Mouse (Mus musculus) layer of hippocampus, postnatal 14 days (tissue): Measurements from ENCODE around the gene 0610030E20Rik. TPM values are rescaled to one million over a fixed set of nuclear protein-coding genes. Genes with fewer than 3 reads are reported as not detected.

Experiments
- DNase-seq, 2 experiments: peaks; one replicate each; pipeline ENCODE4 v3.0.0; 2021 to 2022; ENCODE audit warnings: low spot score in 2 of 2, mixed read lengths in 1 of 2
- long read RNA-seq, 2 experiments: library from polyadenylated mRNA; stranded (forward); transcript quantifications; one replicate each; pipeline ENCODE4 v2.0.0; 2021
- total RNA-seq, 2 experiments: library from RNA; stranded (reverse); gene quantifications; 2 replicates each; pipeline ENCODE4 v1.2.3; 2021

0610030E20Rik gene
- 10 to 100 TPM; 13.8 to 16.0 TPM for total RNA-seq
- long read RNA-seq, experiment 1, full-length matches to known transcripts, result 2 of 4 reads
- long read RNA-seq, experiment 1, partial matches to known transcripts, result 1 of 4 reads
- long read RNA-seq, experiment 1, other reads (novel, unspliced or antisense), result 1 of 4 reads
- long read RNA-seq, experiment 2, partial matches to known transcripts, result 0 of 5 reads
- long read RNA-seq, experiment 2, other reads (novel, unspliced or antisense), result 2 of 5 reads

DNA sequence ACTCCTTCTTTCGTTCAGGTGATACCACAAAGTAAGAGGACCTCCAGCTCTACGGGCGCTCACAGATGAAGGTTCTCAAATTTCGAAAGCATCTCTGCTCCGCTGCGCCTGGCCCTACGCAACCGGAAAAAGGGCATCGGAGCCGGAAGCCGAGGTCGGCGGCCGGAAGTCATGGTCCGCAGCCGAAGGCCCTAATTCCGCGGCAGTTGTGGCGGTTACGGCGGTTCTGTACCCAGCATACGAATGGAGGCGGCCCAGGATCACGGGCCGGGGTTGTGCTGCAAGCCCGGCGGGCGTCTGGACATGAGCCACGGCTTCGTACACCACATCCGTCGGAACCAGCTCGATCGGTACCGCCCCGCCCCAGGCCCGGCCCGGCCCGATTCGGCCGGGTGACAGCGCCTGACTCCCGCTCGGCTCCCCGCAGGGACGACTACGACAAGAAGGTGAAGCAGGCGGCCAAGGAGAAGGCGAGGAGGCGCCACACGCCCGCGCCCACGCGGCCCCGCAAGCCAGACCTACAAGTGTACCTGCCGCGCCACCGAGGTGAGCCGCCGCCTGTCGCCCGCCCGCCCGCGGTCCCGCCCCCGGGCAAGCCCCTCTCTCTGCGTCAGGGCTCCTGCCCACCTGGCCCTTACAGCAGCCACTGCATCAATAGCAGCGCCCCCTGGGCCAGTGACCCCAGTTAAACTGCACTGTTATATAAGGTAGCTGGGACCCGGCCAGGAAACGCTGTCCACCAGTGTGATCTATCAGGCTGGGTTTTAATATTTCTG is at the start of gene 0610030E20Rik:
0610030E20Rik (plus strand) TSS at position 152 of the 776 bp plus-strand sequence.
- peak; percentile 70 for DNase-seq

DNA sequence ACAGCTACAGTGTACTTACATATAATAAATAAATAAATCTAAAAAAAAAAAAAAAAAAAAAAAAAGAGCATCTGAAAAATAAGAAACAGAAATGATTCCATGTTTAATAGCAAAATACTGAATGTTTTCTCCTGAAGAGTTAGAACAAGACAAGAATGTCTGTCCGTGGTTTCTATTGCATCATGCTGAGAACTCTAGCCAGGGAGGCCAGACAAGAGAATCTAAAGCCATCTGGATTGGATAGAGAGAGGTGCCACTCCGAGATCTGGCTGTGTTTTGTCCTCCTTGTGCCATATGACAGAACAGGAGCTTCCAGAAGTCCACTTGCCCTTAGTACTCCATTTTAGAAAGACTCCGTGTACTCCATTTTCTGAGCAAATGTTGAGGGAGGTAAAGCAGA is 49.3 kb upstream of the 0610030E20Rik start:
- no peak for DNase-seq

DNA sequence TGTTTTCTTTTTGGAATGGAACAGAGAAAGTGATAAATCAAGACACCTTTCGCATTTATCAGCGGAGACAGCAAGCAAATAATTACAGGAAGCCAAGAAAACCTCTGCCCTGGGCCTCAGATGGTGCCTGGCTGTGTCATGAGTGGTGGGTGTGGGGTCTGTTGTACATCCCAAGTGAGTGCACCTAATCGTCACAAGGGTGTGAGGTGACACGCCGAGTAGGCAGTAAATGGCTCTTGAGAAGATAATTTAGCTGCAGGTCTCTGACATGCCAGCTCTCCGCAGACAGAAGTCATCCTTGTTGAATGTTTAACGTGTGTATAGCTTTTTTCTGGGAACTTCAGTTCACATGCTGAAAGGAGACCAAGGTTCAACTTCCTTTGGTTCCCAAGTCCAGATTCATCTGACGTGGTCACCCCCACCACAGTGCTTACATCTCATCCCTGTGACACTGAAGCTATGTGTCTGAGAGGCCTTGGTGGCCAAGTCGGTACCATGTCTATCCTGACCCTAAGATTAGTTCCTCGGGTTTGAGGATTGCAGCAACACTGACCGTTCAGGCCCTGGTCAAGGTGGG is 44.7 kb upstream of the 0610030E20Rik start:
- DNase-seq, result no peak

DNA sequence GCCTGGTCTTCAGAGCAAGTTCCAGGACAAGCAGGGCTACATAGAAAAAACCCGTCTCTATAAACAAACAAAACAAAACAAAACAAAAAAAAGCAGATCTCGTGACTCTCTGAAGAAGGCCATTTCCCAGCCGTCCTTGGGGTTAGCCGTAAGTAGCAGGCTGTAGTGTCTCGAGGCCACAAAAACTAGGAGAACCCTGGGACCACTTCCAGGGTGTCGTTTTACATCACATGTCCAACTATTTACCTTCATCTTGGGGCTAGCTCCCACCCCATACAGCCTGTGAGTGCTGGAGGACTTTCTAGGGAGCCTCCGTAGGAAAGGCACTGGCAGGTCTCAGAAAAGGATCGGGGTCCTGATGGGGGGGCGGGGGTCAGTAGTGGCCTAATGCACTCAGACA is 43.6 kb upstream of the 0610030E20Rik start:
- no peak for DNase-seq

DNA sequence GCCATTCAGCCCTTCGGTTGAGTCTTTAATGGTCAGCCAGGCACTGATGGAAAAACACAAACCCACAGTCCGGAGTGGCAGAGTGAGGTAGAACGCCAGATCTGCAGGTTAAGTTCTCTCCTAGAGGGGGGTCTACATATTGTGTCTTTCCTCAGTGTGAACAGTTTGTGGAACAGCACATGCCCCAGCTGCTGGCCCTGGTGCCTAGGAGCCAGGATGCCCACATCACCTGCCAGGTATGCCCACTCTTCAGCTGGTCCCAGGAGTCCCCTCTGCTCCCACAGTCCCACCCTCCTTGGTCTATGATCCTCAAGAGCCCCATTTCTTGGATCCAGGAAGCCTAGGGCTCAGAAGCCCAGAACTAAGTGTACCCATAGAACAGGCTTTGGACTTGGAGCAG is 34.9 kb upstream of the 0610030E20Rik start:
- no peak for DNase-seq

DNA sequence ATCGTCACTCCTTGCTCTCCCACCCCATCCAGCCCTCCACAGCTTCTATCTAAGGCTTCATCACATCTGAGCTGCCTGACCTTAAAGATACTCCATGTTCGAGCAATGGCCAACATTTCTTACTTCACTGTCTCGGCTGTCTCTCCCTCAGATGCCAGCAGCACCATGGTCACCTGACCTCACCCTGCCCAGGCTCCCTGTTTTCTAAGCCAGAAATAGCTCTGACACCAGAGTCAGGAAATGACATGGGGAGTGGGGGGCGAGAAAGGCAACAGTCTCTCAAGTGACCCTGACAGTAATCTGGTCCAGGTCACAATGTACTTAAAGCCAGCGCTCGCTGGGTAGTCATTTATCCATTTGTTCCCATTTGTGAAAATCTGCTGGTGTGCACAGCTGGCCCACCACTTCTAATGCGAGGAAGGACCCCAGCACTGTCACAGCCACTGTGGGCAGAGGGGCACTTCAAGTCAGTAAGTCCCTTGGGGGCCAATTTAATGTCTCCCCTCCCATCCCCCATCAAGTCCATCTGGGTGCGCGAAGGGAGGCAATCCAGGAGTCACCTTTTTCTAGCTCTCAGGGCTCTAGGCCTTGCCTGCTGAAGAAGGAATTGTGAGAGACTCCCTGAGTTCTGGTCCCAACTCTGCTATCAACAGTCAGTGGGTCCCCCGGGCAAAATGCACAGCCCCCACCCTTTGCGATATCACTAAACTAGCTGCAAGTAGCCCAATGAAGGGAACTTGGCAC is 33.8 kb upstream of the 0610030E20Rik start:
- DNase-seq, result no peak

DNA sequence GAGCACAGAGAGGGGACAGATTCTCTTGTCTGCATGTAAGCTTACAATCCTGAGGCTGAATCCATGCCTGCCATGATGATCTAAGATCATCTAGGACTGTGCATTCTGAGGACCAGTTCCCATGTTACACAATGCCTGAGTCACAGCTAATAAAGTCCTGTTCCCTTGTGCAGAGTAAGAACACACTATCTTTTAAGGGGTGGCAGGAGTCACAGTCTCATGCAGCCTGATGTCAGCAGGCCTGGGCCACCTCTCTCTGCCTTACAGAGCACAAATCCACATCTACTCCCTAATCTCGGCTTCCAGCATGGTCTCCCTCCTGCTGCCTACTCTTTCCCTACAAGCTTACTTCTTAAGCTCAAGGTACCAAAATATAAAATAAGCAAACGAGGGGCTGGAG is 31.7 kb upstream of the 0610030E20Rik start:
- DNase-seq, result no peak

DNA sequence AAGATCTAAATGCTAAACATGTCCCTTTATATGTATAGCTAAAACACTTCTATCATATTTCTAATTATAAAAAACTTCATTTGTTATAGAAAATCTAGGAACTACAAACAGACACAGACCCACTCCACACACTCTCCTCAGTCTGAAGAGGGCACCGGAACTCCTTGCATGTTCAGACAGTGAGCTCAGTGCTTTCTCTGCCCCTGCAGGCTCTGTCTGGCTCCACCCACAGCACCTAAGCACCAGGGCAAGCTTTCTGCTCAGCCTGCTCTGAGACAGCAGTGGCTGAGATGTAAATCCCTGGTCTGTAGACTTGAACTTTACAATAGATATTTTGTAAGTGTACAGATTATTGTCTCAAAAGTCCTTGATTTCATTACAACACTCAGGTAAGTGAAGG is 31.1 kb upstream of the 0610030E20Rik start:
- no peak for DNase-seq

DNA sequence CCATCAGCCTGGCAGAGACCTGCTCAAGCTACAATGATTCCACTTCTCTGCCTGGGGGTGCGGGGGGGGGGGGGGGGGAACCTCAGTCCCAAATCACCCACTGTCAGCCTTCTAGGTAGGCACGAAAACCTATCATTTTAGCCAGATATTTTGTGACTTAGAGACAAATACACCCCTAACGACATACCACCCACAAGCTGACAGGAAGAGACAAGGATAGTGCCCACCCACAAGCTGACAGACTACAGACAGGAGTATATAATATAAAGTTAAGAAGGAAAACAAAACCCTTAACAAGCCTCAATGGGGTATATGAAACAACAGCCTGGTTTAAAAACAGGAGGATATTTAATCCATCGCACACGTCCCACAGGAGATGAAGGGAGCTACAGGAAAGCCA is 28.7 kb upstream of the 0610030E20Rik start:
- no peak for DNase-seq

DNA sequence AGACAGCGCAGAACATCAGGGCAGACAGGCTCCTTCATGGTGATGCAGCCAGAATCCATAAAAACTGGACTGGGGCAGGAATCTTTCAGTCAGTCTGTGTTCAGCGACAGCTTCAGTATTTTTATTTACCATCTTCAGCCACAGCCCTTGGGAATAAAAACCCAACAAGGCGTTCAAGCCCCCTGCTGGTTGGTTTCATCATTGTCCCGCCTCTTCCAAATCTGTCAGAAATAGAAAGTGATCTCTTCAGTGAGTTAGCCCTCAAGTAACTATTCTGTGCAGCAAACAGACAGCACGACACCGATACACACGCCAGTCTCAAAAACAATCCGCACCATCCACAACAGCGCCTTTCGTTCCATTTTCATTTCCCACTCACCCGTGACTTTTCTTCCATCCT is 28.1 kb upstream of the 0610030E20Rik start:
- peak; percentile 63 to 73 for DNase-seq

DNA sequence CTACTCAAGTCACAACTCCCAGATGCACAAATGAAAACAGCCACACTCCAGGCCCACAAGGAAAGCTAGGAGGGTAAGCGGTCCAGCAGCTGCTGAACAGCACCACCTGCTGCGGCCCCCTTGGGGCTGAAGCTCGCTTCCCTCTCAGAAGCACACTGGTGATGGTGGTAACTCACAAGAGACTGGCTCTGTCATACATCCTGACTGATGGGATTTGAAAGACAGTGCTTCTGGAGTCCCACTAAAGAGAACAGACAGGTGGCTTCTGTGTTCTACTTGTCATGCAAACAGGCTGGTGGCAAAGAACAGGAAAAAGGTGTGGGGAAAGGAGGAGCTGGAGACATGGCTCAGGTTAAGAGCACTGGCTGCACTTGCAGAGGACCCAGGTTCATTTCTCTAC is 24.2 kb upstream of the 0610030E20Rik start:
- no peak for DNase-seq

DNA sequence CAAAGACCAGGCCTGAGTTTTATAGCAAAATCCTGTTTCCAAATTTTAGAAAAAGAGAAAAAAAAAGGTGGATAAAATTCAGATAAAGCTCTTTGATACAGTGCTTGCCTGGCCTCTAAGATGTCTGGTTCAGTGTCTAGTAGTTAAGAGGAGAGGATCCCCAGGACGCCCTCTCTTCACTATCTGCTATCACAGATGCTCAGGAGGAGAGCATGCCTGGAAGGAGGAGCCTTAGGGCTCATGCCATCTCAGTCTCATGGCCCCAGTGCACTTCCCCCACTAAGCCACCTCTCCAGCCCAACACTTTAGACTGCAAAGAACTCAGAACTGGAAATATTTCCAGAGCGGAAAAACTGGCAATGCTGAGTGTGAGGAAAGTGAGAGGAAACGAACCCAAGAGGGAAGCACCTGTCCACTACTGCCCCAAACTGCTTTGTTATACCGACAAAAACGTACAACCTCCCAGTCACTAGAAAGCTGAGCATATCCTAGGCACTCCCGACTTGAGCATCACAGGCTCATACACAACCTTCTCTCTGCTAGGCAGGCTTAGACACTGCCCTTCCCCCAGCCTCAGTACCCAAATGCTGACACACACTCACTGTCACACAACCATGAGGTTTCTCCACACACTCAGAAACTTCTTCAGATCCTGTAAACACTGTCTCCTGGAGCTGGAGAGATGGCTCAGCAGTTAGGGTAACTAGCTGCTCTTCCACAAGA is 23.2 kb upstream of the 0610030E20Rik start:
- no peak for DNase-seq

DNA sequence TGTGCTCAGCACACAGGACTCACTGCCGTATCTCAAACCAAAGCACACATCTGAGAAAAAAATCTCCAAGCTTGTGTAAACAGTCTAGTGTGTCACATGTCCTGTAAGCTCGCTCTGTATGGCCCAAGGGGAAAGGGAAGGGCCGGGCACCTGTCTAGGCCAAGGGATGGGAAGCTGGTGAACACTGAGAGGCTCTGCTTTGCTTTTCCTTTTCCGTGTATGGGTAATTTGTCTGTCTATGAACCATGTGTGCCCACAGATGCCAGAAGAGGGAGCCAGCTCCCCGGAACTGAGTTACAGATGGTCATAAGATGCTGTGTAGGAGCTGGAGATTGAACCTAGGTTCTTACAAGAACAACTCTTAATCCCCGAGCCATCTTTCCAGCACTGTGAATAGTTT is 20.8 kb upstream of the 0610030E20Rik start:
- peak; percentile 38 to 54 for DNase-seq

DNA sequence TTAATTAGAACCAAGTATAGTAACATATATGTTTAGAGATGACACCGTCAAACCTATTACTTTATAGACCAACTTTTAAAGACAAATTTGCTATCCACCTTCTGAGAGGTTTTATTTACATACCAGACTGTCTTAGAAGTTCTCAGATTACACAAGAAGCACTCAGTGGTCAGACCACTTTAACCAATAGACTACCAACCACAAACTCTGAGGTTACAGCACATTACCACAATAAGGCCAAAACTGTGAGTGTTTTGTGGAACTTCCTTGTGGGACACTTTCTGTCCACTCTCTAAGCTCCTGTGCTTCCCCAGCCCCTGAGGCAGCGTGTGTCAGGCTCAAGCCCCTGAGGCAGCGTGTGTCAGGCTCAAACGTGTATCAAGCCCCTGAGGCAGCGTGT is 18.1 kb upstream of the 0610030E20Rik start:
- no peak for DNase-seq

DNA sequence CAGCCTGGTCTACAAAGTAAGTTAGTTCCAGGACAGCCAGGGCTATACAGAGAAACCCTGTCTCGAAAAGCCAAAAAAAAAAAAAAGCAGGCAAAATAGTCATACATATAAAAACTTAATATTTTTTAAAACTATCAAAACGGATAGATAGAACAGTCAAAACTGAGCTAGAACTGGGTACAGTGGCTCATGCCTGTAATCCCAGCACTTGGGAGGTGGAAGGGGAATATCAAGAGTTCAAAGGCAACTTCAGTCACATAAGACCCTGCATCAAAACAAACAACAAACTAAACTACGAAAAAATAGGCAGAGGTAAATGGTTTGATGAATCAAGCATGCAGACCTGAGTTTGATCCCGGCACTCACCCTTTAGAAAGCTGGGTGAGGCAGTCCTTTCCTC is 17.0 kb upstream of the 0610030E20Rik start:
- no peak for DNase-seq

DNA sequence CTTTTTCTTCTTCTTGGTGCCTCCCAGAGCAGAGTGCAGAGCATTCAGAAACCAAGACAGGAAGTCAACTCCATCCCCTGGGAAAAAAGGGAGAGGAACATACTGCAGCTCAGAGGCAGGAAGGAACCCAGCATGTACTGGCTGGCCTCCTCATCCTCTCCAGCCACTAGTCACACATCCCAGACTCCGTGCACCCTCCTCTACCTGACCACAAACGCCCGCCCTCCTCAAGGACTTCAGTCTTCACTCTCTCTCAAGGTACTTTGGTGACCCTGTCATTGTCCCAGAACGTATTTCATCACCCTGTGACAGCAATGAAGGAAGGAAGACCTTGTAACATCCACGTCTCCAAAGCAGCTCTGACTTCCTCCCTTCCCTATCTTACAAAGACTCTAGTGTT is 14.0 kb upstream of the 0610030E20Rik start:
- DNase-seq, result no peak

DNA sequence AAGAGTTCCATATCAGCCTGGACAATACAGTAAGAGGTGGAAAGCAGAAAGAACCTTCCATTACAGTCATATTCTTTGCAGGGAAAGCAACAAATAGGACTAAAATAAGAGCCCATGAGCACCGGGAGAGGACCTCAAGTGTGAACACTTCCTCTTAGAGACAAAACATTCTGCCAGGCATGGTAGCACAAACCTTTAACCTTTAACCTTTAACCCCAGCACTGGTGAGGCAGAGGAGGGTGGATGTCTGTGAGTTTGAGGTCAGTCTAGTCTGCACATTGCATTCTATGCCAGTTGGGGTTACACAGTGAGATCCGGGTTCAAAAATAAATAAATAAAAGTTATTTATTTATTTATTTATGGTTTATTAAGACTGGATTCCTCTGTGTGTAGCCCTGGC is 6.6 kb upstream of the 0610030E20Rik start:
- no peak for DNase-seq

DNA sequence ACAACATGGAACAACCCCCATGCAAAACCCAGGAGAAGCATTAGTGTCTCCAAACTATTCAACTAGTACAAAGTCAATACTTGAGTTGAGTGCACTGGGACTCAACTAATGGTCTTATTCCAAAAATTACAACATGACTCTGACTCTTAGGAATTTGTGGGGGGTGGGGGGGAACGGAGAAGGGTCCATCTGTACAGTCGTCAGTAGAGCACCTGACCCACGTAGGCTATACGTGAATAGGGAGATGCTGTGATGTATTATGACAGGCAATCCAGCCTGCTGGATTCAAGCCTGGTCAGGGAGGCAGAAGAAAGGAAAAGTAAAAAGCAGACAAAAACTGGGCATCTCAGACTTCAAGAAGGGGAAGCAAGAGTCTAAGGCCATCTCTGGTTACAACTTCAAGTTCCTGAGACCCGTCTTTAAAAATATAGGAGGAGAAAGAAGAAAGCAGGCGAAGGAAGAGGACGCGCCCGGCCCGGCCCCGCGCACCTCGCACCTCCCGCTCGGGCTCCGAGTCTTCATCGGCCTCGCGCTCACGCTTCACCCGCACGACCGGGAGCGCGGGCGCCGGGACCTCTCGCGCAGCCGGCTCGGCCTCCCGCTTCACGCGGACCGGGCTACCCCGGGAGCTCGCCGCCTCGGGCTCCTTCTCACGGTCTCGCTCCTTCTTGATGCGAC is 2.6 kb upstream of the 0610030E20Rik start:
- DNase-seq, result no peak

DNA sequence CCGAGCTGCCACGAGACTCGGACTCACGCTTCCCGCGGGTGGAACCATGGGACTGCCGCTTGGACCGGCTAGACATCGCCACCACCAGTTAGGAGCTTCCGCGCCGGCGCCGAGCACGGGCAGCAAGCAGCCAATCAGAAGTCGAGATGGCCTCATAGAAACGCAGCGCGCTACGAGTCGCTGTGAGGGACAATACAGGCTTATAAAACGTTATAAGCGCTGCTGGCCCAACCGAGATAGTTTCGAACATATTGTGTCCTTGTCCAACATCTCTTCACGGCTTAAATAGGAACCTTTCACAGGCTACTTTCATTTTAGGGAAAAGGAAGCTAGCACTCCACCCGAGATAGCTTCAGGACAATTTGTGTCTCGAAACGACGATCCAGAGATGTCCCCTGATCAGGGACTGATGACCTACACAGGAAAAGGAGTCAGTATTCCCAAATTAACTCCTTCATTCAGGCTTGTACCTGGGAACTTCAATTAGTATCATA is 2.0 kb upstream of the 0610030E20Rik start, which contains the start of gene Usp39:
Usp39 (minus strand) TSS at position 111 of the 494 bp plus-strand sequence.
- peak; percentile 91 to 96 for DNase-seq

DNA sequence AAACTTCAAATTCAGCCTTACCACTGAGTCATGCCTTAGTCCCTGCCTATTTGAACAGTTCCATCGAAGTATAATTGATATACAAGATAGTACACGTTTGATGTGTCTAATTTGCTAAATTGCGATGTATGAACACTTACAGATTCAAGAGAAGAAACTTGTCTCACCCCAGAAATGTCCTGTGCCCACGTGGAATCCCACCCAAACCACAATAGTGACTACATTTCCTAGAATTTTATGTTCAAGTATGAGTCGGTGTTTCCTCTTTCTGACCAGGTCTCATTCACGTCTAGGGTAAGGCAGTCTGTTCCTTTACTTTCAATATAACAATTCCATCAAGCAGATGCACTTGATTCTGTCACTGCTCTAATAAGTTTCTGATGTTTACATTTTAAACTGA is 1.5 kb upstream of the 0610030E20Rik start:
- no peak for DNase-seq
